Mouse (Mus musculus): Measurements from ENCODE around the gene Lamp2.

DNA sequence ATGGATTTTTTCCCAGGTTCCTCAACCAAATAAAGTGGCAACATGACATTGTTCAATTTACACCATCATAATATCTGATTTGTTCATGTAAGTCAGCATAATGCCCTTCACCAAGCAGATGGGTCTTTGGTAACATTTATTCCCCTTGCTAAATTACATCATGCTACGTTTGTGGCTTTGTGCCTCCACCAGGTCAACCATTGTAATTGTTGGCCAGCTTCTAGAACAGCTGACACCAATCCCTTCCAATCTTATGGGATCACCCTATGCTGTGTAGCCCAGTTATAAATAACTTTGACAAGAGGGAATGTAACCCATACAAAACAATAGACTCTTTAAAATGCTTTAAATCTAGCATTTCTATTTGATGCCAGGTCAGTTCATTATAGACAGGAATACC, 22.3 kb upstream of the Lamp2 start:
- TF ChIP-seq CTCF (IDR thresholded peaks at IDR 0.05; ENCODE audit: low read depth): no peak
- no peak for TF ChIP-seq EP300 (optimal IDR thresholded peaks at IDR 0.05)
